Mouse (Mus musculus): ENCODE measurements around the gene Epc2. TPM values are rescaled to one million over a fixed set of nuclear protein-coding genes. Genes with fewer than 3 reads are reported as not detected.
"Not testable (repeated sequence)": the region's sequence is repeated elsewhere in the genome, so short reads cannot be mapped to it uniquely, and the experiment has no call there.

Epc2 gene
- total RNA-seq, 2 experiments from 2014 or later: 56.7 to 61.6 TPM

GRCm38 (mm10) chr2:49482146-49482545 is 30.9 kb downstream of the Epc2 start:
- no peak overlapping the region for H3K27ac ChIP-seq
- no peak for DNase-seq (ENCODE audit: extremely low spot score in 1 of 2, low spot score in 2 of 2)
- intact Hi-C loops (cut with DNase I): no loop called here
- TF ChIP-seq CTCF (IDR thresholded peaks at IDR 0.05): no peak
- no peak overlapping the region for H3K4me3 ChIP-seq

GRCm38 (mm10) chr2:49483382-49483781 is 32.1 kb downstream of the Epc2 start:
- Histone ChIP-seq H3K27ac (no peak overlapping the region), H3K4me3 (no peak overlapping the region)
- no peak for TF ChIP-seq CTCF (IDR thresholded peaks at IDR 0.05)
- intact Hi-C loops (cut with DNase I): no loop called here
- no peak for DNase-seq (ENCODE audit: extremely low spot score in 1 of 2, low spot score in 2 of 2)

GRCm38 (mm10) chr2:49501435-49501834 is 50.1 kb downstream of the Epc2 start:
- DNase-seq (ENCODE audit: extremely low spot score in 1 of 2, low spot score in 2 of 2): no peak
- intact Hi-C loops (cut with DNase I): no loop called here
- TF ChIP-seq CTCF (IDR thresholded peaks at IDR 0.05): no peak
- no peak overlapping the region for H3K4me3 ChIP-seq
- no peak overlapping the region for H3K27ac ChIP-seq

GRCm38 (mm10) chr2:49503596-49503995 is 52.3 kb downstream of the Epc2 start:
- intact Hi-C loops (cut with DNase I): no loop called here
- Histone ChIP-seq H3K4me3 (no peak overlapping the region), H3K27ac (no peak overlapping the region)
- no peak for DNase-seq (ENCODE audit: extremely low spot score in 1 of 2, low spot score in 2 of 2)
- no peak for TF ChIP-seq CTCF (IDR thresholded peaks at IDR 0.05)

GRCm38 (mm10) chr2:49505151-49505550 is 53.9 kb downstream of the Epc2 start:
- H3K4me3 ChIP-seq; DNase-seq (ENCODE audit: extremely low spot score in 1 of 2, low spot score in 2 of 2); intact Hi-C loops (cut with DNase I); H3K27ac ChIP-seq: not testable (repeated sequence)

GRCm38 (mm10) chr2:49510832-49511231 is 59.5 kb downstream of the Epc2 start:
- TF ChIP-seq CTCF (IDR thresholded peaks at IDR 0.05): no peak
- no peak overlapping the region for H3K4me3 ChIP-seq
- DNase-seq (ENCODE audit: extremely low spot score in 1 of 2, low spot score in 2 of 2): no peak
- no peak overlapping the region for H3K27ac ChIP-seq
- intact Hi-C loops (cut with DNase I): no loop called here

- Histone ChIP-seq H3K4me3 (no peak overlapping the region), H3K27ac (no peak overlapping the region)
- intact Hi-C loops (cut with DNase I): no loop called here
- no peak for TF ChIP-seq CTCF (IDR thresholded peaks at IDR 0.05)
- DNase-seq (ENCODE audit: extremely low spot score in 1 of 2, low spot score in 2 of 2): no peak
These were observed 64.7 kb downstream of the Epc2 start for GRCm38 (mm10) chr2:49516011-49516410.

GRCm38 (mm10) chr2:49520409-49520808 is 69.1 kb downstream of the Epc2 start:
- intact Hi-C loops (cut with DNase I): no loop called here

GRCm38 (mm10) chr2:49520989-49521388 is 69.7 kb downstream of the Epc2 start:
- DNase-seq (ENCODE audit: extremely low spot score in 1 of 2, low spot score in 2 of 2): no peak
- Histone ChIP-seq H3K27ac (peak overlapping the region; percentile 54; the same call in 1 of the 2 replicates), H3K4me3 (no peak overlapping the region)
- TF ChIP-seq CTCF (IDR thresholded peaks at IDR 0.05): no peak
- intact Hi-C loops (cut with DNase I): no loop called here

More at GRCm38 (mm10) chr2:49520409-49520808, 69.1 kb downstream of the Epc2 start:
- H3K27ac ChIP-seq: peak overlapping the region; percentile 13; the same call in 1 of the 2 replicates
- no peak overlapping the region for H3K4me3 ChIP-seq
- no peak for TF ChIP-seq CTCF (IDR thresholded peaks at IDR 0.05)
- DNase-seq (ENCODE audit: extremely low spot score in 1 of 2, low spot score in 2 of 2): no peak

- H3K4me3 ChIP-seq: no peak overlapping the region
- TF ChIP-seq CTCF (IDR thresholded peaks at IDR 0.05): no peak
- intact Hi-C loops (cut with DNase I): no loop called here
- DNase-seq (ENCODE audit: extremely low spot score in 1 of 2, low spot score in 2 of 2): no peak
- H3K27ac ChIP-seq: peak overlapping the region; percentile 54; the same call in 1 of the 2 replicates
These were observed 70.3 kb downstream of the Epc2 start for GRCm38 (mm10) chr2:49521564-49521963.

- no peak for TF ChIP-seq CTCF (IDR thresholded peaks at IDR 0.05)
- Histone ChIP-seq H3K4me3 (no peak overlapping the region), H3K27ac (no peak overlapping the region)
- intact Hi-C loops (cut with DNase I): no loop called here
- DNase-seq (ENCODE audit: extremely low spot score in 1 of 2, low spot score in 2 of 2): no peak
These were observed 71.3 kb downstream of the Epc2 start for GRCm38 (mm10) chr2:49522578-49522977.

GRCm38 (mm10) chr2:49537147-49537546 is 85.9 kb downstream of the Epc2 start:
- intact Hi-C loops (cut with DNase I): no loop called here
- H3K27ac ChIP-seq: no peak overlapping the region
- no peak for TF ChIP-seq CTCF (IDR thresholded peaks at IDR 0.05)
- no peak overlapping the region for H3K4me3 ChIP-seq
- no peak for DNase-seq (ENCODE audit: extremely low spot score in 1 of 2, low spot score in 2 of 2)

GRCm38 (mm10) chr2:49538056-49538455 is 86.8 kb downstream of the Epc2 start:
- intact Hi-C loops (cut with DNase I): no loop called here
- Histone ChIP-seq H3K4me3 (no peak overlapping the region), H3K27ac (no peak overlapping the region)
- DNase-seq (ENCODE audit: extremely low spot score in 1 of 2, low spot score in 2 of 2): no peak
- no peak for TF ChIP-seq CTCF (IDR thresholded peaks at IDR 0.05)
